Mouse (Mus musculus) forebrain, embryonic 10.5 days (tissue): ENCODE results near the gene Sox14. TPM values are rescaled to one million over a fixed set of nuclear protein-coding genes. Genes with fewer than 3 reads are reported as not detected.

ENCODE experiments used
- DNase-seq: peaks from one replicate; pipeline ENCODE4 v3.0.0-alpha.2; 2017; ENCODE audit warnings: low spot score; ENCODE audit errors: extremely low spot score
- H3K27ac ChIP-seq: fragments of 300-500 bp; sonication (generic); 2 replicates; pipeline ENCODE4 v1.5.1; 2016; ENCODE audit warnings: mild to moderate bottlenecking
- H3K27me3 ChIP-seq: fragments of 300-500 bp; sonication (generic); 2 replicates; pipeline ENCODE4 v1.6.1; 2016; ENCODE audit warnings: mild to moderate bottlenecking; ENCODE audit not compliant: poor library complexity, severe bottlenecking
- H3K36me3 ChIP-seq: fragments of 300-500 bp; sonication (generic); replicated peaks from 2 replicates; pipeline ENCODE4 v1.6.1; 2016; ENCODE audit warnings: mild to moderate bottlenecking, moderate library complexity
- H3K4me1 ChIP-seq: fragments of 300-500 bp; sonication (generic); 2 replicates; pipeline ENCODE4 v1.6.1; 2016
- H3K4me3 ChIP-seq: fragments of 300-500 bp; sonication (generic); 2 replicates; pipeline ENCODE4 v1.5.1; 2016; ENCODE audit warnings: mild to moderate bottlenecking, moderate library complexity
- H3K9me3 ChIP-seq: fragments of 300-500 bp; sonication (generic); 2 replicates; pipeline ENCODE4 v1.6.1; 2016; ENCODE audit warnings: mild to moderate bottlenecking, moderate library complexity
- WGBS: fragments of 180-500 bp; shearing (Covaris S2); methylation state at CpG from one replicate; pipeline ENCODE4 v1.1.7; 2016; 5-methylcytosine and 5-hydroxymethylcytosine counted together
- polyA plus RNA-seq: library from polyadenylated mRNA; unstranded; fragments of >200 nt; fragmentation: Nextera tagmentation; extraction: Ambion mirVana; gene quantifications from 2 replicates; pipeline ENCODE4 v1.2.1, GENCODE M21; 2016

Sox14 gene
- polyA plus RNA-seq, 1 experiment from 2014 or later, result 1.4 TPM

DNA sequence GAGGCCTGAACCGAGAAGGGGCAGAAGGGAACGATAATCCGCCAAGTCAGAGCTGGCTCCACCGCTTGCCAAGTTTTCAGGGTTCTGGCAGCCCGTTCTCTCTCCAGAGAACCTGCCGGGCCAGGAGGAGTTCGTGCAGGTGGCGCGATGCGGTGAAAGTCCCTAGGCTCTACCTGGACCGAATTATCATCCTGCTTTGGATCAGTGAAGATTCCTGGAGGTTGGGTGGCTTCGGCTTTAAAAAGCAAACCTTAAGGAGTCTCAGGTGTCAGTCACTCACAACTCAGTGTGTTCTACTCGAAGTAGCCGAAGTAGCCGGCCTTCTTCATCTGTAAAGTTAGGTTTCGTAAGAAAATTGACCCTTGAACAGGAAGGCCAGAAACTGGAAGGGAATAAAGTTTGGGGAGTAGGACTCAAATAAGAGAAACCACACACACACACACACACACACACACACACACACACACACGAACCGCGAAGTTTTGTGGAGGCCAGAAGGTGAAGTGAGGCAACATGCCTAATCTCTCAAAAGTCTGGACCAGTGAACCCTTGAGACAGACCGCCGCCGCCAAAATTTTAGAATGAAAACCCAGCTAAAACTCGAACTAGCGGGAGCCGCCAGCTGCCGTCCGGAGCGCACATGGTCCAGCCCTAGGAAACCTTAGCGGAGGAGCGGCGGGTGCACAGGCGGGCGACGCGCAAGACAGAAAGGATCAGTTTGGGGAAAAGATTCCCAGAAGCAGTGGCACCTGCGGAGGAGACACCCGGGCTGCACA is 5.0 kb downstream of the Sox14 start:
- 1% methylated on average over 37 of the region's 37 CpGs for WGBS
- peak; percentile 63 for DNase-seq
- Histone ChIP-seq H3K27ac (peak overlapping the region; percentile 22; the same call in 1 of the 2 replicates), H3K4me1 (peaks cover 64% of the 10 kb centered on the region), H3K4me3 (peak overlapping the region; percentile 43), H3K9me3 (no peaks in the 10 kb centered on the region), H3K36me3 (no peaks in the 10 kb centered on the region), H3K27me3 (peaks cover 100% of the 10 kb centered on the region)

DNA sequence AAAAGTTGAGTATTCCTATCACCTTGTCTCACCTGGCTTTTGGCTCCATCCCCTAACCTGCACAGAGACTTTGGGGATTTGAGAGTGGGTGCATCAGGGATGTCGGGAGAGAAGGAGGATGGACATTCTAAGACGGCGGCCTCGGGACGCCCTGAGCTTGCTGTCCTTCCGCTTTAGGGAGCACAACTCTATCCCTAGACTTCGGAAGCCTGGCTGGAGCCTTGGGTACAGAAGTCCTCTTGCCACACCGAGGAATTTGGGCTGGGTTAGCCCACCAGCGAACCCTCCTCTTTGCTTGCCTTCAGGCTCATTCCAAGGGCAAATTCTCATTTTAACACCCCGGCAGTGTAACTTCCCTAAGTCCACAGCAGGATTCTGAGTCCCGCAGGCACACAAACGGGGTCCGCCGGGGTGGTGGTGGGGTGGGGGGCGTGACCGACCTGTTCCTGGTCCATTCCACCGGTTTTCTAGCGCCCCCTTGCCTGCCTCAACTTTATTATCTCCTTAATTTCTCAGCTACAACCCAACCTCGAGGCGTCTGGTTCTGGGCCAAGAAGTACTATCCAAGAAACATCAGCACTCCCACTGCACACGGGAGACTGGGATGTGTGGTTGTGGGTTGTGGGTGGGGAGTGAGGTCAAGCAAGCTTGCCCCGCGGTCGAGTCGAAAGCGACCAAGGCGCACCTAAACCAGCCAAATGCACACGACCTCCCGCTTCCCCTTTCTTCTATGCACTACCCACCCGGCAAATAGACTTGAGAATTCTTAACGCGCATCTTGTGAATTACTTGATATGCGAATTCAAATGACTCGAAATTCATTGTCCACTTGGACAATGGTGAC is 5.8 kb downstream of the Sox14 start:
- H3K9me3 ChIP-seq, result no peaks in the 10 kb centered on the region

DNA sequence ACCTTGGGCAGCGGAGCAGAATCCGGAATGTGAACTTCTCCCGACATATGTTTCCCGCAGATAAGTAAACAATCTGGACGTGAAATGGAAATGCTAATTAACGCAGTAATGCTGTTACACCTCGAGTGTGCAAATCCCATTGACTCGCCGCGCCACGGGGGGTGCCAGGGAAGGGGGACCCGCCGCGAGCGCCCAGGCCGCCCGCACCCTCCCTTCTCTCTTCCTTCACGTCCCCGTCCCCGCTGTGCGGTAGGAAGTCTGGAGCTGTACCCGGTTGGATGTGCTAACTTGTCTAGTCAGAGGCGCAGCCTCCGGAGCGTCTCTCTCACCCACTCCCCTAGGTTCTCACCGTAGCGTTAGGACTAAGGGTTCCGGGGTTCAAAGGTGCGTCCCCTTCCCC is 6.7 kb downstream of the Sox14 start:
- peak overlapping the region; percentile 40 for H3K4me3 ChIP-seq
- under 1% methylated on average over 25 of the region's 29 CpGs for WGBS
- peak; percentile 57 for DNase-seq
- H3K27ac ChIP-seq, result 0 out of 2 replicates have a peak overlapping the region, but pooled peaks have one; percentile 16
- peaks cover 100% of the 10 kb centered on the region for H3K27me3 ChIP-seq
- H3K36me3 ChIP-seq, result no peaks in the 10 kb centered on the region
- peaks cover 51% of the 10 kb centered on the region for H3K4me1 ChIP-seq
- H3K9me3 ChIP-seq, result no peaks in the 10 kb centered on the region

More for the DNA sequence above, 5.8 kb downstream of the Sox14 start:
- peaks cover 56% of the 10 kb centered on the region for H3K4me1 ChIP-seq
- H3K36me3 ChIP-seq, result no peaks in the 10 kb centered on the region
- peak overlapping the region; percentile 43; the same call in 1 of the 2 replicates for H3K4me3 ChIP-seq
- whole genome bisulfite sequencing, result under 1% methylated on average over 34 of the region's 34 CpGs
- peak; percentile 50 for DNase-seq
- no peak overlapping the region for H3K27ac ChIP-seq
- H3K27me3 ChIP-seq, result peaks cover 100% of the 10 kb centered on the region

DNA sequence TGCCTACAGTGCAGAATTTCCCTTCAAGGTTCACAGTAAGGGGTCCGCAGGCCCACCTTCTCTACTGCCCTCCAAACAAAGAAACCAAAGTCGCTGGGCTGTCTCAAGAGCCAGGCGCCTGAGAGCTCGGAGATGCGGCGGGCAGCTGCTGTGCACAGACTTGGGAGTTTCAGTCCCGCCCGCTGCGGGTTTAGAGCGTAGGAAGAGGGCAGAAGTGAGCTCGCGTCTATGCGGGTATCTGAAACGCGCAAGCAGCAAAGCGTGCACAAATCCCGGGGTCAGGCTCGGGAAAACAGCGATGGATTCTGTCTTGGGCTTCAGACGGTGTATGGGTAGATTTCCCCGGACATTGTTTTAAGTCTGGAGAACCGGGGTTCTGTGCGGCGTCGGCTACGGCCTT is 7.4 kb downstream of the Sox14 start:
- peak; percentile 63 for DNase-seq
- 0% methylated on average over 26 of the region's 26 CpGs for WGBS
- Histone ChIP-seq H3K36me3 (no peaks in the 10 kb centered on the region), H3K27me3 (peaks cover 100% of the 10 kb centered on the region), H3K4me3 (peak overlapping the region; percentile 40), H3K9me3 (no peaks in the 10 kb centered on the region), H3K4me1 (peaks cover 51% of the 10 kb centered on the region), H3K27ac (0 out of 2 replicates have a peak overlapping the region, but pooled peaks have one; percentile 16)

DNA sequence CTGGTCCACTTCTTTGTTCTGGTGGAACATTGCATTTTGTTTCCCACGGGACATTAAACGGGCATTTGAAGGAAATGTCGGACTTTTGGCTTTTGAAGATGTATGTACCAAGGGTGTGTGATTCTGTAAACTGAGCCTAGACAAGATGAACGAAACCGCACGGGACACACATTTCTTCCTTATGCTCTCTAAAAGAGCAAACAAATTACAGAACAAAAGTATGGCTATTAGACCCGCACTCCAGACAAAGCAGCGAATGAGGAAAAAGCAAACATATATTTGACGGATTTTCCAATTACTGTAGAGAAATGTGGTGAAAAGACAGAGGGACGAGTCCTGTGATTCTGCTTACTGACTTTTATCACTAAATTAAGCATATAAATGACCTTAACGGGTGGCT is 7.9 kb downstream of the Sox14 start:
- Histone ChIP-seq H3K27ac (no peak overlapping the region), H3K4me3 (peak overlapping the region; percentile 40; the same call in 1 of the 2 replicates), H3K36me3 (no peaks in the 10 kb centered on the region), H3K27me3 (peaks cover 100% of the 10 kb centered on the region), H3K4me1 (peaks cover 47% of the 10 kb centered on the region), H3K9me3 (no peaks in the 10 kb centered on the region)
- no peak for DNase-seq
- under 1% methylated on average over 11 of the region's 11 CpGs for WGBS

DNA sequence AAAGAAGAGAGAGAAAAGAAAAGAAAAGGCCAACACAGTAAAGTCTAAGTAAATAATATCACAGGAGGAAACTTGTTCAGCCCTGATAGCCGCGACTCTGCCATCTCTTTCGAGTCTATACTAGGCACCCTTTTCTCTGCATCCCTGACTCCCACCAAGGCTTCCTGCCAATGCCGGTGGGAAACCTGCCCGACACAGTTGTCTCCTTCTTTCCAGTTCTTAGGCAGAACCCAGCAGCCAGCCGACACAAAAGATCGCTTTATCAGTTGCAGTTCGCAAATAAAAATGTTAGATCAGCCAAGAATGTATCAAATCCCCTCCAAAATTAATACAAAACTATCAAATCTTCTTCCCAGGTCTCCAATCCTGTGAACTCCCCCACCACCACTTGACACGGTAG is 13.0 kb downstream of the Sox14 start:
- no peak overlapping the region for H3K27ac ChIP-seq
- DNase-seq, result no peak
- no peak overlapping the region for H3K4me3 ChIP-seq
- H3K4me1 ChIP-seq, result no peaks in the 10 kb centered on the region
- H3K36me3 ChIP-seq, result no peaks in the 10 kb centered on the region
- 95% methylated on average over 9 of the region's 9 CpGs for WGBS
- H3K27me3 ChIP-seq, result peaks cover 96% of the 10 kb centered on the region
- no peaks in the 10 kb centered on the region for H3K9me3 ChIP-seq

DNA sequence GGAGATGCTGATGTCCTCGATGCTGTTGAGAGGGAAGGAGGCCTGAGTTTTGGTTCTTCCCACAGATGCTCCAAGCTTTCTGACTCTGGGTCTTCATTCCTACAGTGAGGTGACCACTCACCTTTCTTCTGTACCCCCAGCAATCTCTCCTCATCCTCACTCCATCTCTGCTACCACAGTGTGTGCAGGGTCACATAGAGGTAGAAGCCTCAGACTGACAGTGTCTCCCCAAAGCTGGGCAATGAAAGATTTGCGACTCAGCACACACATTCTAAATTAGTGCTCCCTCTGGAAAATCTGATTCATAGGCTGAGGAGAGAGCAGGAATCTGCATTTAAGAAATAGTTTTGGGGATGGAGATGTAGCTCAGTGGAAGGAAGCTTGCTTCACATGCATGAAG is 21.5 kb downstream of the Sox14 start:
- Histone ChIP-seq H3K9me3 (no peaks in the 10 kb centered on the region), H3K27me3 (peaks cover 97% of the 10 kb centered on the region), H3K4me3 (no peak overlapping the region), H3K36me3 (no peaks in the 10 kb centered on the region), H3K27ac (no peak overlapping the region), H3K4me1 (peaks cover 7% of the 10 kb centered on the region)
- no peak for DNase-seq
- 85% methylated on average over 2 of the region's 2 CpGs for WGBS

DNA sequence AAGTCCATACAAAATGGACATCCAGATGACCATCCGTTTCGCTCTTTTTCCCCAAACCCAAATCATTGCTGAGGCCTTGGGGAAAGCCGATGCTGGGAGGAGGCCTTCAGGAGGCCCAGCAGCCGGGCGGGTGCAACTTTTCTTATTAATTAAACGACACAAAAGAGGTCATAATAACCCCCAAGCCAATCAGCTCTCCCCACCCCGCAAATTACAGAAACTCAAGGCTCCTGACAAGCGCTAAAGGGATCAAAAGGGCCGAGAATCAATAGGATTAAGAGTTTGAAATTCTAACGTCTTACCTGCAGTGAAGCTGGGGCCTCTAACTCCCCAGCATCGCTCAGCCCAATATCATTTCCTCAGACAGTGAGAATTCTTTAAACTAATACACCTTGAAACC is 22.6 kb downstream of the Sox14 start:
- WGBS, result 32% methylated on average over 11 of the region's 11 CpGs
- peaks cover 12% of the 10 kb centered on the region for H3K4me1 ChIP-seq
- H3K36me3 ChIP-seq, result no peaks in the 10 kb centered on the region
- no peak overlapping the region for H3K4me3 ChIP-seq
- DNase-seq, result no peak
- no peak overlapping the region for H3K27ac ChIP-seq
- peaks cover 98% of the 10 kb centered on the region for H3K27me3 ChIP-seq
- no peaks in the 10 kb centered on the region for H3K9me3 ChIP-seq

DNA sequence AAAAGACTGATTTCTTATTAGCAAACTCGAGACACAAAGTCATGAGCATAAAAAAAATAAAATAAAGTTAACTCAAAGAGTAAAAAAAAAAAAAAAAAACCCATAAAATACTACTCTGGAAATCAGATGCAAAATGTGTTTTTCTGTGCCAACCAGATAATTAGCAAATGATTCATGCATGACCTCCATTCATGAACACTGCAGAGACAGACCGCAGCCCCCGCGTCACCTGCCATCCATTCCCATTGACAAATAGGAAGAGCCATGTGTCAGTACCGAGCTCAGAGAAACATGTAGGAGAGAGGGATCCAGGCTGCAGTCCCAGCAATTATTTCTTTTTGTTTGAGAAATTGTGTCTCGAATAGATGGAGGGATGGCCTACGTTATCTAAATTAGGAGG is 25.6 kb downstream of the Sox14 start:
- H3K27ac ChIP-seq, result no peak overlapping the region
- H3K9me3 ChIP-seq, result no peaks in the 10 kb centered on the region
- WGBS, result 86% methylated on average over 7 of the region's 7 CpGs
- peaks cover 79% of the 10 kb centered on the region for H3K27me3 ChIP-seq
- no peak overlapping the region for H3K4me3 ChIP-seq
- DNase-seq, result no peak
- peaks cover 15% of the 10 kb centered on the region for H3K4me1 ChIP-seq
- no peaks in the 10 kb centered on the region for H3K36me3 ChIP-seq

DNA sequence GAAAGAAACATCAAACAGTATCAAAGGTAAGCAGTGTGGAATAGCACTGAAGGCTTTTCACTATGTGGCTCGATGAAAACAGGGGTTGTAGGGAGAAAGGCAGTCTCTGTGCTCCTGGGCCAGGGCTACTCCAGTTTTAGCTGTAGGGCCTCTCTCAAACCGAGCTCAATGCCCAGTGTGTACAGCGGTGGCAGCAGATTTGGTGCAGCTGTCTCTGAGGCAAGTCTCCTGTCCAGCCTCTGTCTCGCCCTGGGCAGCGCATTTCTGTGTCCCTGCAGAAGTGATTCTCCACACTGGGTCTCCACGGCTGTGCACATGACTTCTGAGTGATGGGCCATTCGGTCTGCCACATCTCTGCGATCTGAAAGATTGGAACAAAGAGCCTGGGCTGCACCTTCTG is 27.6 kb downstream of the Sox14 start:
- Histone ChIP-seq H3K4me3 (no peak overlapping the region), H3K36me3 (no peaks in the 10 kb centered on the region), H3K27ac (no peak overlapping the region), H3K27me3 (peaks cover 66% of the 10 kb centered on the region), H3K4me1 (peaks cover 11% of the 10 kb centered on the region), H3K9me3 (no peaks in the 10 kb centered on the region)
- WGBS, result 36% methylated on average over 8 of the region's 8 CpGs
- peak; percentile 20 for DNase-seq

DNA sequence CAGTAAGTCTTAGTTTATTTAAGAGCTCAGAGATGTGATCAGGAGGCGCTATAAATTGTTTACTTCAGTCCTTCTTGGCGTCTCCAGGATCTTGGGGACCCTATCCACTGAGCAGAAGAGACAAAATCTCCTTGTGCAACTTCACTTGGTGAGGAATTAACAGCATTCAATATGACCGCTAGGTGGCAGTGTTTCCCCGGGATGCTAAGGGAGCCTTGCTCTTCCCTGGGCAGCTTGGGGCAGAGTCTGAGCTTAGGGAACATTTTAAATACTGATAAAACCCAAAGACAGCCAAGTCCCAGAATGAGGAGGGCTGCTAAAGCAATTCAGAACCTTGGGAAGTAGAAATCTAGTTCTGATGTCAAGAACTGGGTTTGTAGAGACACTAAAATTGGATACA is 29.1 kb downstream of the Sox14 start:
- no peak overlapping the region for H3K4me3 ChIP-seq
- WGBS, result 3% methylated on average over 4 of the region's 4 CpGs
- H3K27me3 ChIP-seq, result peaks cover 51% of the 10 kb centered on the region
- peak; percentile 81 for DNase-seq
- H3K27ac ChIP-seq, result no peak overlapping the region
- peaks cover 8% of the 10 kb centered on the region for H3K4me1 ChIP-seq
- H3K9me3 ChIP-seq, result no peaks in the 10 kb centered on the region
- H3K36me3 ChIP-seq, result no peaks in the 10 kb centered on the region

DNA sequence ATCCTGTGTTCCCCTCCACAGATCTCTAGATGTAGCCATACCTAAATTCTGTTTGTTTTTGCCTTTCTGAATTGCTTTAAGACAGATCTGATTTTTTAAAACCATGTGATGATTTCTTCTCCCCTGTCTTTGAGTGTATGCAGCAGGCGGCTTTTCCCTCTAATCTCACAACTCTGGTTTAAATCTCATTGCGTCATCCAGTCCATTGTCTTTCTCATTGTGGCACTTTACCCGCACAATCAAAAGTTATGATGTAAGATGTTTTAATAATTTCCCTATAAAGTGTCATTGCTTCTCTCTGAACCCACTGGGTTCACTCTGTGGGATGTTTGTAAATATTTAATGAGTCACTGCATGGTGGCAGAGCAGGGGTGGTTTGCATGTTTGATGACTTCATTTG is 36.6 kb downstream of the Sox14 start:
- Histone ChIP-seq H3K4me3 (no peak overlapping the region), H3K9me3 (no peaks in the 10 kb centered on the region), H3K27me3 (no peaks in the 10 kb centered on the region), H3K36me3 (no peaks in the 10 kb centered on the region), H3K4me1 (peaks cover 8% of the 10 kb centered on the region; the same call in 1 of the 2 replicates), H3K27ac (no peak overlapping the region)
- 94% methylated on average over 3 of the region's 3 CpGs for WGBS
- no peak for DNase-seq

DNA sequence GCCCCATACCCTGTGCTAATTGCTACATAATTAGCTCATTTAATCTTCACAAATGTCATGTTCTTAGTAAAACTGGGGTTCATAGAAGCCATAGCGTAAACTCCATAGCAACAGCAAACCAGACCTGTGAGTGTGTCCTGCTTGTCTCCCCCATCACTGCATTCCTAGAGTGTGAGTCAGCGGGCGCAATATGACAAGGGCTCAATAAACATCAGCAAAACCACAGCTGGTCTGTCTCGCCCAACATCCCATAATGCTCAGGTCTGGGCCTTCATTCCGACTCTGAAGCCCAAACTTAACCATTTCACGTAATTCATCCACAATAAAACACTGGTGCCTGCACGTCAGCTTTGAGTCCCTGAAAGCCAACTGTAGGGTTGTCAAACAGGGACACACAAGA is 37.1 kb downstream of the Sox14 start:
- Histone ChIP-seq H3K4me3 (no peak overlapping the region), H3K36me3 (no peaks in the 10 kb centered on the region), H3K9me3 (no peaks in the 10 kb centered on the region), H3K27me3 (no peaks in the 10 kb centered on the region), H3K27ac (no peak overlapping the region), H3K4me1 (peaks cover 8% of the 10 kb centered on the region; the same call in 1 of the 2 replicates)
- WGBS, result 92% methylated on average over 7 of the region's 7 CpGs
- DNase-seq, result no peak
